Mouse (Mus musculus) regulatory T cell (primary cell): ENCODE results near the gene Psrc1.

Experiments used
- in situ Hi-C: fragments of 300-600 bp; cut with MboI, MseI; formaldehyde crosslinking; loops from one replicate; pipeline ENCODE4 v1.15.1; 2025; ENCODE audit warnings: high pct_unique_total_duplicates

Gene Psrc1

DNA sequence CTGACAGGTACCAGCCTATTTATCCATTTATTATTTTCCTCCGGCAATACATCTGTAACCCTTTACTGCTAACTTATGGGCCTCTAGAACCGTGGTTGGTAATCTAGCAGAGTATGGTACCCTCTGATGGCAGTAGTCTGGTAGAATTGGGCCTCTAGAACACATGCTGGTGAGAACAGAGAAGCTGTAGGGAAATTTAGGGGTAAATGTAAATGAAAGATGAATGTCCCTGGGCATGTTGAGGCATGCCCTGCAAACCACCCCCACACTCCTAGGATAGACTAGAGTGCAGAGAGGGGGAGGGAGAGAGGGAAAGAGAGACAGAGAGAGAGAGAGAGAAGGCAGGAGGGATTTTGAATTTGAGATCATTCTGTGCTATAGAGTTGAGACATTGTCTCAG is 786 bp downstream of the Psrc1 start:
- in situ Hi-C loops: loop anchor here (10.0 kb wide), 1 partner anchor 220 kb away; no protein-coding TSS in a partner anchor

DNA sequence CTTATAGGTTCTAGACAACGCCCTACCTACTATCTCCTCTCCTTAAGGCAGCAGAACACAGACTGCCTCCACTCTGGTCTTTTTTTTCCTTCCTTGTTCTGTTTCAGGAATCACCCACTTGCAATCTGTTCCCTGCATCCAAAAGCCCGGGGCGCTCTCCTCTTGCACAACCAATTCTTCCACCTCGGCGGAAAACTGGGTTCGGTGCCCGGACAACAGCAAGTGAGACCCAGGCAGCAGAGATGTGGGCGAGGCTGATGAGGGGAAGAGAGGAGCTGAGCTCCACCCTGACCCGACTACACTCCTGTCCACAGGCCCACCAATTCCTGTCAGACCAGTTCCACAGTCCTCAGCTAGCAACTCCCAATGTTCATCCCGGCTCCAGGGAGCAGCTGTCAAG is 2.5 kb downstream of the Psrc1 start:
- in situ Hi-C loops: loop anchor here (5.0 to 10.0 kb wide), 2 partner anchors 109 to 221 kb away; no protein-coding TSS in a partner anchor

DNA sequence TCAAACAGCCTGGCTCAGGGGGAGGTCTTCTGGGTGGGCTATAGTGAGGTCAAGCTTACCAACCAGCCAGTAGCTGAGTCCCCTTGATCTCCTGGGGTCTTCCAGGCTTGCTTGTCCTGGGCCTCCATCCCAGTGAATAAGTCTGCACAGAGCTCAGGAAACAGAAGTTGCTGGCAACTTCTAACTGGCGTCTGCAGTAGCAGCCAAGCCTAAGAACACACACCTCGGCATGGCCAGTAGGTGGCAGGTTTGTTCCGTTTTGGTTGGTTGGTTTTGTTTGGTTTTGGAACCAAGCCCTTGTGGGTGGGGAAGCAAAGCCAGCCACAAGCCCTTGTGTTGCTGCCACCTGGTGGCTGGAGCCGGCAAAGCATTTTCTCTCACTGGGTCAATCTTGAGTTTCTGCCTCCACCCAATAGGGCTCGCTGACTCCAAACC is 5.5 kb downstream of the Psrc1 start:
- in situ Hi-C loops: loop anchor here (5.0 to 10.0 kb wide), 2 partner anchors 112 to 224 kb away; no protein-coding TSS in a partner anchor

DNA sequence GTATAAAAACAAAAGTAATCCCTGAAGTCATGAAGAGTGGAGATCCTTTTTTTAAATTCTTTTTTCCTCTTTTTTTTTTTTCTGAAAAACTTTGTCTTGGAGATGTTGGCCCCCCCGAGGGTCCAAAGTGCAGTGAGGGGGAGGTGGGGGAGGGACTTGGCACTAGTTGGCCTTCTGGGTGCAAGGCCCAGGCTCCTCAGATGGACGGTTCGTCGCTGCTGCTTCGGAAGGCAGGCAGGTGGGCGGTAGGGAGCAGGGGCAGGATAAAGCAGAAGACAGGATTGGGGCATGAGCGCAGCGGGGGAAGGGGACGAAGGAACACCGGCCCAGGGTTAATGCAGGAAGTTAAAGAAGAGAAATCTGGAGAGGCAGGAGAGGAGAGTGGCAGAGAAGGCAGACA is 8.7 kb downstream of the Psrc1 start:
- in situ Hi-C loops: no loop called here

DNA sequence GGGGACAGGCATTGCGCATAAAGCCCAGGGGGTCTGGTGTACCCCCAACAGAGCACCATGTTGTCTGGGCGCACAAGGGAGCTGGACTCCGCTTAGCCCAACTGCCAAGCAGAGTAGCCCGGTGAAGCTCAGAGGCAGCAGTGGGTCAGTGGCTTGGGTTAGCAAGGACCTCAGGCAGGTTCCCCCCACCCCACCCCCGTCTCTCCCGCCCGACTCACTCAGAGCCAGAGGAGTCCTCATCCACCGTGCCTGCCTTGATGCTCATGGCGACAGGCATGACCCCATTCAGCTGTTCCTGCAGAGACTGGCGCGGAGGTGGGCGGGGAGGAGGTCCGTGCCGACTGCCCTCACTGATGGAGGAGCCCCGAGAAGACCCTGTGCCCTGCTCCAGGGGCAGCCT is 9.2 kb downstream of the Psrc1 start:
- in situ Hi-C loops: no loop called here

DNA sequence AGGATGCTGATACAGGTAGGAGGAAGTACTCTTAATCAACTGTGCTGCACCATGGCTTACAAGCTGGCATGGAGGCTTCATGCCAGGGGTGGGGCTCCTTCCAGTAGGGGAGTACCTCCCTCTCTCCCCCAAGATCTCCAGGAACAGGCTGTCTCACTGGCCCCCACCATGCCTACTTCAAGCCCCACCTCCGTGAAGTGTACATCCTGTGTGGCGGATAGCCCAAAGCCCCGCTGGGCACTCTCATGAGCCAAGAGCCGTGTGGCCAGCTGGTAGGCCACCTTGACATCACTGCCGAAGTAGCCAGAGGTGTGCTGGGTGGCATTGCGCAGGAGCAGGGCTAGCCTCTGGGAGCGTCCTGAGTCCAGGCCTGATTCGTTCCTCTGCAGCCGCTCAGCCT is 14.6 kb downstream of the Psrc1 start:
- in situ Hi-C loops: no loop called here

DNA sequence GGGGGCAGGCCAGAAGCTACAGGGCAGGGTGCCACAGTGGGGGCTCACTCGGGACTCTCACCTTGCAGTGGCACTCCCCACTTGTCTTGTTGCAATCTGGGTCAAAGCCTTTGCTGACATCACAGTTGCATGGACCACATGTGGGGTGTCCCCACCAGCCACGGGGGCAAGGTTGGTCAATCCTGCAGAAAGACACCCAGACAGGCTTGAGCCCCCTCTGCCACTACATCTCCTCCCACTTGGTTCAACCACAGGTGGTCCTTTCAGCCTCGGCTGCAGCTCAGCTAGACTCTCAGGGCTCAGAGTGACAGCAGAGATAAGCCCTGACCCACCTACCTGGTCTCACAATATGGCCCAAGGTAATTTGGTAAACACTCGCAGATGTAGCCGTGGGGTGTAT is 16.8 kb downstream of the Psrc1 start:
- in situ Hi-C loops: loop anchor here (5.0 to 10.0 kb wide), 2 partner anchors 162 to 504 kb away; partner anchors contain the start of gene Tmem167b

DNA sequence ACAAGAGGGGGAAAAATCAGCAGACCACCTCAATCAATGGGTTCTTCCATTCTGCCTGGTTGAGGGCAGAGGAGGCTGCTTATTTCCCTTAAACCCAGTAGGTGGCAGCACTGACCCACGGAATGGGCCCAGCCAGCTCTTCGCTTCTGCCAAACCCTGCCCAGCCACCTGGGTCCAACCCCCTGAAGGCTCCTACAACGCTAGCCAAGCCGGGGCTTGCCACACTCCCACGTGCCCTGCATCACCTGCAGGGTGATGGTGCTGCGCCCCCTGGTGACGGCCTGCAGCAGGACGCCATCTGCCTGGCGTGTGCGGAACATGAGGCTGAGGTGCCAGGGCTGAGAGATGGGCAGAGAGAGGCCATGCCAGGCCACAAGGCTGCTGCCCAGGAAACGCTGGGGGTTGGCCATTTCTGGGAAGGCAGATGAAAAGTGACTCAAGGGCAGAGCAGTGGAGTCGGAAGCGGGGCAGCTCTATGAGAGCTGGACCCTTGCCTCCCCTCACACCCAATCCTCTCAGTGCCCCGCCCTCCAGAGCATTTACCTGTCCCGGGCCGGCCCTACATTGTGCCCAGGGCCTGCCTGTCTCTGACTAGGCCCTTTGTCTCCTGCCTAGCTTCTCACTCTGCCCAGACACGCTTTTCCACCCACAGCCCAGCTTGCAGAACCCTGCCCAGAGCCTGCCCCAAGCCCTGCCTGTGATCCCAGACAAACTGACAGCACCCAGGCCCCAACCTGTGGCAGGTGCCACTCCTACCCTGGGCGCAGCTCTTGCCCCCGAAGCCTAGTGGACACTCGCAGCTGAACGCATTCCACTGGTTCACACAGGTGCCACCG is 18.3 kb downstream of the Psrc1 start:
- in situ Hi-C loops: loop anchor here (5.0 to 10.0 kb wide), 2 partner anchors 160 to 503 kb away; partner anchors contain the start of gene Tmem167b

DNA sequence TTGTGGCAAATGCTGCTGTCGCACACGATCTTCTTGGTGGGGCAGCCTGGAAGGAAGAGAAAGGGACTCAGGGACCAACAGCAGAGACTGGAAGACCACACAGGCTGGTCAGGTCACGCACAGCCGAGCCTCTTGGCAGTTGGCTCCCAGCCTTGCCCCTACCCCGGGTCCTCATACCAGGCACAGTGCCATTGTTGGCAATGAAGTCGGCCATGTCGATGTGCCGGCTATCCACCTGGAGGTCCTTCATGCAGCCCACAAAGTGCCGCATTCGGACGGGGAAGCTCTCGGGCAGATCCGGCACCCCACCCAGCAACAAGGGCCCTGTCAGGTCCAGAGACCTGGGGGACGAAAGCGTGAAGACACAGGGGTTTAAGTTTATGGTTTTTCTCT is 18.9 kb downstream of the Psrc1 start:
- in situ Hi-C loops: loop anchor here (5.0 to 10.0 kb wide), 2 partner anchors 160 to 502 kb away; partner anchors contain the start of gene Tmem167b

DNA sequence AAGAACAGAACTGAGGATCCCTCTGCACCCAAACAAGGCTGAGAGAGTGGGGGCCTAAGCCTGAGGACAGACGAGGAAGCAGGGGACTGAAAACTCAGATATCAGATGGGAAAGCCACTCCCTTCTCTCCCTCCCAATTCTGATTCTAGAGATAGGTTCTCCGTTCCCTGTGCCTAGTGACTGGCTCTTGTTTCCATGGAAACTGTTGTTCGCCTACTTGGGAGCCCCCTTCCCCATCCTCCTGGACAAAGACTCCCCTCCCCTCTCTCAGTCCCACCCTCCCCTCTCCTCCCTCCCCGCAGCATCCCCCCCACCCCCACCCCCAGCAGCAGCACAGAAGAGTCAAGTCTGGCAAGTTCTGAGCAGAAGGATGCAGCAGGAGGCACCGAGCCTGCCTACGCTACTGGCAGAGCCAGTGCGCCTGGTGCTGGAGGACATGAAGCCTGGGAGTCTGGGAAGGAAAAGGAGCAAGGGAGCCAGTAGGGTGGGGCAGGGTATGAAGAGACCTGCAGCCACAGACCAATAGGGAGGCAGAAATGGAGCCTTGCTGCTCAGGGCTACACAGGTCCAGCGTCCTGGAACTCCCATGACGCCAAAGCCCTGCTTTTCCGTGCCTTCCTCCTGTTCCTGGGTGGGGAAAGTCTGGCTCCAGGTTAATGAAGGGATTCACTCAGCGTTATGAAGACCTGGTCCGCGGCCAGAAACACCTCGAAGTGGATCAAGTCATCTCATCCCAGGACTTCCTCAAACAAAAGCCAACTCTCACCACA is 22.1 kb downstream of the Psrc1 start:
- in situ Hi-C loops: loop anchor here (10.0 kb wide), 1 partner anchor 499 kb away; no protein-coding TSS in a partner anchor

DNA sequence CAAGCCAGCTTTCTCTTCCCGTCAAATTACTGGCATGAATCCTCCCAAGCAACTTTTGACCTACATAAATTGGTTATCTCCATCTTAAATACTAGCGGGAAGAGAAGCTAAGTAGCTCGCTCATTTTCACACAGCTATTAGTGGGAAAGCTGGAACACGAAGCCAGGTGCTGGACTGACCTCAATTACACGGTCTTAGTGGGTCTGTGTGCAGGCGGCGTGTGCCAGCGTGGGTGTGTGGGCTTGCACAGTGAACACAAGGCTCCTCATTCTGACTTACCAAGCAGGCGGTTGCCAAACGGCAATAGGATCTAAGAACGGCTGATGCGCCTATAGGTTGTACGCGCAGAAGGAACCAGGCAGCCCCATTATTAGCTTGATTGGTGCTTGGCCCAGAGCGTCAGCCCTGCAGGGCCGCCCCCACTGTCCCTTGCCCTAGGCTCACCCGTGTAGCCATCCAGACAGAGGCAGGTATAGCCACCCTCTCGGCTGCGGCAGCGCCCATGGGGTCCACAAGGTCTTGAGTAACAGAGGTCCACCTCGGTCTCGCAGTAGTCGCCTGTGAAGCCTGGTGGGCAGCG is 22.8 kb downstream of the Psrc1 start:
- in situ Hi-C loops: loop anchor here (10.0 kb wide), 1 partner anchor 498 kb away; no protein-coding TSS in a partner anchor

DNA sequence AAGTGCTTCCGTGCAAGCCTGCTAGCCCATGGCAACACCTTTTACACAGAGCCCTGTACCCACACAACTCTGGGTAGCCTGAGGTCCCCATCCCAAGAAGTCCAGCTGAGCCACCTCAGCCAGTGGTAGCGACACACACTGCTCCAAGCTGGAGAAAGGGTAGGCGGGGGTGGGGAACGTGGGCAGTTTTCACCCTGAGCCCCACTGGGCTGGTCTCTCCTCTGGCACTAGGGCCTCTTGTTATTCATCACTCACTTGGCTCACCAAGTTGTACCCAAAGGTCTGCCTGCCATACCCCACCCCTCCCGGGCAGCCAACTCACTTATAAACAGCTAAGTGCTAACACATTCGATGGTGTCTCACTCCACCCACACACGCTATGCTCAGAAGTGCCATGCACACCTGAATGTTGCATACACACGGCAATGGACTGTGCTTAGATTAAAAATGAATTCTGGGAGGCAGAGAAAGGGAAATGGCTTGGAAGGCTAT is 24.9 kb downstream of the Psrc1 start:
- in situ Hi-C loops: loop anchor here (10.0 kb wide), 1 partner anchor 496 kb away; no protein-coding TSS in a partner anchor

DNA sequence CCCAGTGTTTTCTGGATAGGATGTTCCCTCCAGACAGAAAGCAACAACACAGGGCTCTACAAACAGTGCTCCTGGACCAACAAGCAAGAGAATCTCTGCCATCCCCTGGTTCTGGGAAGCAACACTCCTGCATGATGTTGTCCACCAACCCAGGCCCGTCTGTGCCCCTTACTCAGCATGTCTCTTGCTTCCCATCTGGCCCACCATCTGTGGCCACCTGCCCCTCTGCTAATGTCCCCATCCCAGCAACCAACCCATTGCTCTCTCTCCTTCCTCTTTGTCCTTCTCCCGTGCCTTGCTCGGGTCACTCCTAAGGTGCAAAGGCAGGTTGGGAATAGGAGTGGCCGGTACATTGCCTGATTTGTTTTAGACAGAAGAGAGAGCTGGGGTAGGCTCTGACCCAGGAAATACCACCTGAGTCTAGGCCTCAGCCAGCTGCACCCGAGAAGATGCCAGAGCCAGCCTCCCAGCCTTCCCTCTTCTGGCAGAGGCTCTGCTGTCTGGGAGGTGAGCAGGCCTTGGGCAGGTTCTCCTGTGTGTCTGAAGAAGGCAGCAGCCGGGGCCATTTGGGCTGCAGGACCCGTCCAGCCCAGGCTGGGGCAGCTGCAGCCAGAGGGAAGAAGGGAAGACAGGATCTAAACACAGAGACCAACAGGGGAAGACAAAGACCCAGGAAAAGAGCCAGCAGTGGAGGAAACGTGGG is 26.2 kb downstream of the Psrc1 start:
- in situ Hi-C loops: loop anchor here (10.0 kb wide), 1 partner anchor 495 kb away; no protein-coding TSS in a partner anchor

DNA sequence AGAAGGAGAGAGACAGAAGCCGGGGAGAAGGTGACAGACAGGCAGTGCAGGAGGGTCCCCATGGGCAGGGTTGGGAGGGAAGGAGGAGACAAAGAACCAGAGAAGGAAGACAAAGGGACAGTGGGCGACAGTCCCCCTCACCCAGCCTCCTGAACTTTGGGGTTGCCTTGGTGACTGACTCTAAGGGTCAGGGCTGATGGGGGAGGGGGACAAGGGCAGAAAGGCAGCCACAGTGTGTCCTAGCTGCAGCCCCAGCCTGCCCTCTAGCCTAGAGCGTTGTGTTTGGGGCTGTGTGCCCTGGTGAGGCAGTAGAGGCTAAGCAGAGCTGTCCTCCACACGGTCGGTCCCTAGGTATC is 26.7 kb downstream of the Psrc1 start:
- in situ Hi-C loops: no loop called here

DNA sequence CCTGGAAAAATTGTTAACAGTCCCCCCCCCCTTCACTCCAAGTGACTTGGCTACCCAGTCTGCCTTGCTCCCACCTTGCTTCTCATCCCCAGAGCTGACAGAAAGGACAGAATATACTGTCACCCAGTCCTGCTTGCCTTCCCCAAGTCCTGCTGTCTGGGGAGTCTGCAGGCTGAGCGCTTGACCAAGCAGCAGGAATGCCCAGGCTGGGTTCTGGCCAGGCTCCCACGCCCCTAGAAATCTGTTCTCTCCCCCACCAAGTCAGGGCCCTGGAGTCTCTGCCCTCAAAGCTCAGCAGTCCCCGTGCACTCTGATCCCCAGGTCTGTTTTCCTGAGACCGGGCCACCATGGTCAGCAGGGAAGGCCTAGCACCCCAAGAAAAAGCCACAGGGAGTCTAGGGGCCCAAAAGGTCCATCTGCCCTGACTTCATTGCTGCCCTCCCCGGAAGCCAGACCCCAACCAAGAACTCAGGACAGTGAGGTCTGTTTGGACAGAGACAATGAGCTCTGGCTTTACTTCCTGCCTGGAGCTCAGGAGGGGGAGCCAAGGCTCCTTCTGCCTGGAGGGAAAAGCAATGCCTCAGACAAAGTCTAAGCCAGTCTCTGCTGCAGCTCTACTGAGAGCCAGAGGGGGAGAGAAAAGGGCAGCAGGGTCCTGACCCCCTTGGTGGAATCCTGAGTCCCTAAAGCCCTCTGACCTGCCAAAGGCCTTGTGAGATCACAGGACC is 27.6 kb downstream of the Psrc1 start:
- in situ Hi-C loops: no loop called here

DNA sequence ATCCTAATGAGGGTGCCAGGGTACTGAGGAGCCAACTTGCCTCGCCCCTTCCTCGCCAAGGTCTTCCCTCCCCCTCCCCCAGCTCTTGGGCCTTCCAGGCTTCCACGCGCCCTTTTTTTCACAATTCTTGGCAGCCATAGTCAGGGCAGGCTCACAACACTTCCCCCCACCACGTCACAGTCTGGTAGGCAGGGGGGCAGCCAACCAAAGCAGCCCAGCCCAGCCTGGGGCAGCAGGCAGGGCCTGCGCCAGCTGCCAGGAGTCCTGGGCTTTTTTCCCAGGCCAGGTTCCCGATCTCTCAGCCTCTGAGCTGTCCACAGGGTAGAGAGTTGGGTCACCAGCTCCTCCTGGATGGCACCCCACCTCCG is 28.1 kb downstream of the Psrc1 start:
- in situ Hi-C loops: no loop called here

DNA sequence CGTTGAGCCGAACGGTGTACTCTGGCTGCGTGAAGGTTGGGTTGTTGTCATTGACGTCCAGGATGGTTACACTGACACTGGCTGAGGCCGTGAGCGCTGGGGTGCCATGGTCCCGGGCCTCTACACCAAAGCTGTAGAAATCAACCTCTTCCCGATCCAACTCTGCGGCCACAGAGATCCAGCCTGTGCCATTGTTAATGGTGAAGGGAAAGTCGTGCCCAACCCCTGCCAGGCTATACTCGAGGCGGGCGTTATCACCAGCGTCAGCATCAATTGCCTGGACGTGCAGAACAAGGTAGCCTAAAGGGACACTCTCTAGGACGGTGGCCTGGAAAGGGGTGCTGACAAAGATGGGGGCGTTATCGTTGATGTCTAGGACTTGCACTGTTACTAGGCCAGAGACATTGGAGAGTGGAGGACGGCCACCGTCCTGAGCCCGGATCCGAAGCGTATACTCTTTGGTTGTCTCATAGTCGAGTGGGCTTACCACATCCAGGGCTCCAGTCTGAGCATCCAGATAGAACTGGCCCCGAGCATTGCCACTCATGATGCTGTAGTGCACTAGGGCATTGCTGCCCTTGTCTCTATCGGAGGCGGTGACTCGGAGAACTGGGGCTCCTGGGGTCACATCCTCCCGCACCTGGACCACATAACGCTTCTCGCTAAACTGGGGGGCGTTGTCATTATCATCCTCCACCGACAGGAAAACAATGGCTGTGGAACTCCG is 30.2 kb downstream of the Psrc1 start:
- in situ Hi-C loops: no loop called here

DNA sequence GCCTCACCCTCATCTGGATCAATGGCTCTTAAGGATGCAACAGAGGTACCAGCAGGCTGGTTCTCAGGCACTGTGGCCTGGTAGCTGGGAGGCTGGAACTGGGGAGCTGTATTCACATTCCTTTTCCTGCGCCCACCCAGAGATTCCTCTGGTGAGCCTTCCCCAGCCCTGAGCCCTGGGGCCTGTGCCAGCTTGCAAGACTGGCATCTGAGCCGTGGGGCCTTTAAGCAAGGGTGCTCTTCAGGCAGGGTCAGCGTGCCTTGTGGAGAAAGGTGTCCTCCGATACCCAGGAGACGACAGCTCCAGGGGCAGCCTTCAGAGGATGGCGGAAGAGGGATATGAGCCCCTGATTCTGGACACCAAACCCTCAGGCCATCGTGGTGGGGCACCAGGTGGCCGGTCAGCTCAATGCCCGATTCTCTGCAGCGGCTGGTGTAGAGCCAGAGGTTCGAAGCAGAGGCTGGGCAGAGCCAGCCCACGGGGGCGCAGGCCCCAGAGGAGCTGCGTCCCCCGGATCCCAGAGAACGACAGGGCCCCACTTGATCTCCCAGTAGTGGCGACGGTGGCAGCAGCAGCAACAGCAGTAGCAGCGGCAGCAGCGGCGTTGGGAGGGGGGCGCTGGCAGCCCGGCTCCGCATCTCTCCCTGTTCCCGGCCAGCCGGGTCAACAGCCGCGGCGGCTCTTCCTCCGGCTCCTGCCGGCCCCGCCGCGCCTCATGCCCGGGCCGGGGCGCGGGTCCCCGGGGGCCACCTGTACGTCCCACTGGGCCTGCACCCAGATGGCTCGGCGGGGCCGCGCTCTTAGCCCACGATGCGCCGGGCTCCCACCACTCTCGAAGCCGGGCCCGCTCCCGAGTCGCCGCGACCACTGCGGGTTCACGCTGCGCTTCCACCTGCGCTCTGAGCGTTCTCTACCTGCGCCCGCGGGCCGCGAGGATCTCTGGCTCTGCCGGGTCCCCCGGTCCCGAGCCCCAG is 31.5 kb downstream of the Psrc1 start, which contains the start of gene Celsr2:
Gene Celsr2 (minus strand): TSS at position 696 of the 974 bp plus-strand sequence.
- in situ Hi-C loops: no loop called here
